Mouse (Mus musculus) CH12.LX (cell line): Measurements from ENCODE around the gene Nat8f6. TPM values are rescaled to one million over a fixed set of nuclear protein-coding genes. Genes with fewer than 3 reads are reported as not detected.

Source experiments
- DNase-seq: peaks from one replicate; pipeline ENCODE4 v3.0.0-alpha.2; 2013; ENCODE audit errors: extremely low read depth
- H3K27ac ChIP-seq: 2 replicates; pipeline ENCODE4 v1.5.1; 2012; ENCODE audit warnings: low read depth, mild to moderate bottlenecking, control low read depth, moderate library complexity; ENCODE audit not compliant: insufficient read depth
- H3K27me3 ChIP-seq: replicated peaks from 2 replicates; pipeline ENCODE3; 2012; ENCODE audit warnings: inconsistent platforms
- H3K36me3 ChIP-seq, 2 experiments: replicated peaks in 1 of 2; 2 replicates each; pipeline versions ENCODE3 to v1.6.1; 2012; ENCODE audit warnings: inconsistent platforms in 1 of 2, low read length in 1 of 2, mild to moderate bottlenecking in 1 of 2, mixed read lengths in 1 of 2, moderate library complexity in 1 of 2; ENCODE audit not compliant: control insufficient read depth in 1 of 2, insufficient read depth in 1 of 2
- H3K4me1 ChIP-seq, 2 experiments: 2 replicates each; pipeline ENCODE4 v1.6.1; 2012; ENCODE audit warnings: inconsistent platforms in 1 of 2, moderate library complexity in 1 of 2; ENCODE audit not compliant: insufficient read depth in 2 of 2, control insufficient read depth in 1 of 2
- H3K4me2 ChIP-seq: 2 replicates; pipeline ENCODE4 v1.6.1; 2012; ENCODE audit warnings: low read depth, mild to moderate bottlenecking, control low read depth; ENCODE audit not compliant: poor library complexity, insufficient read depth, severe bottlenecking
- H3K4me3 ChIP-seq, 3 experiments: fragments of 150-350 bp in 1 of 3; sonication (generic) in 1 of 3; replicated peaks in 1 of 3; 2 replicates each; pipeline versions ENCODE3 to v1.5.1; 2011 to 2012; ENCODE audit warnings: low read depth in 2 of 3, low read length in 2 of 3, mild to moderate bottlenecking in 2 of 3, moderate library complexity in 2 of 3, control low read depth in 1 of 3, improper control_type of control experiment in 1 of 3, inconsistent platforms in 1 of 3, mixed read lengths in 1 of 3; ENCODE audit not compliant: poor library complexity in 1 of 3
- H3K79me2 ChIP-seq: replicated peaks from 2 replicates; pipeline ENCODE4 v1.6.1; 2012; ENCODE audit warnings: mild to moderate bottlenecking, moderate library complexity; ENCODE audit not compliant: control insufficient read depth, poor library complexity, insufficient read depth, severe bottlenecking; ENCODE audit errors: extremely low read depth
- H3K9ac ChIP-seq: 2 replicates; pipeline ENCODE4 v1.6.1; 2012; ENCODE audit warnings: low read depth, mild to moderate bottlenecking, control low read depth, moderate library complexity; ENCODE audit not compliant: insufficient read depth
- H3K9me3 ChIP-seq: replicated peaks from 2 replicates; pipeline ENCODE3; 2012; ENCODE audit warnings: low read length, inconsistent platforms, mixed read lengths
- BHLHE40 ChIP-seq: IDR thresholded peaks from 2 replicates; pipeline ENCODE4 v1.6.1; 2011; ENCODE audit warnings: mild to moderate bottlenecking, low read depth, low read length, improper control_type of control experiment
- CHD1 ChIP-seq: IDR thresholded peaks from 2 replicates; pipeline ENCODE4 v1.6.1; 2012; ENCODE audit warnings: low read depth, low read length, improper control_type of control experiment, inconsistent platforms
- CTCF ChIP-seq, 2 experiments: IDR thresholded peaks in 1 of 2; conservative IDR thresholded peaks in 1 of 2; 2 replicates each; pipeline ENCODE4 v1.5.1; 2011 to 2012; ENCODE audit warnings: low read depth in 2 of 2, low read length in 2 of 2, improper control_type of control experiment in 1 of 2, inconsistent platforms in 1 of 2, mild to moderate bottlenecking in 1 of 2, moderate library complexity in 1 of 2
- E2F4 ChIP-seq: IDR thresholded peaks from 2 replicates; pipeline ENCODE4 v1.6.1; 2011; ENCODE audit warnings: low read depth, low read length, improper control_type of control experiment; ENCODE audit not compliant: insufficient replicate concordance
- ELF1 ChIP-seq: IDR thresholded peaks from 2 replicates; pipeline ENCODE4 v1.6.1; 2014; ENCODE audit warnings: low read depth, mild to moderate bottlenecking, inconsistent platforms, low read length, improper control_type of control experiment
- EP300 ChIP-seq: IDR thresholded peaks from 2 replicates; pipeline ENCODE4 v1.6.1; 2011; ENCODE audit warnings: low read length, improper control_type of control experiment
- ETS1 ChIP-seq: conservative IDR thresholded peaks from 2 replicates; pipeline ENCODE4 v1.6.1; 2012; ENCODE audit warnings: low read depth, mild to moderate bottlenecking, inconsistent platforms, low read length, improper control_type of control experiment, moderate library complexity
- JUN ChIP-seq: IDR thresholded peaks from 2 replicates; pipeline ENCODE4 v1.6.1; 2011; ENCODE audit warnings: low read depth, mild to moderate bottlenecking, low read length, improper control_type of control experiment, moderate library complexity; ENCODE audit not compliant: insufficient read depth
- JUND ChIP-seq: conservative IDR thresholded peaks from 2 replicates; pipeline ENCODE4 v1.6.1; 2011; ENCODE audit warnings: low read depth, low read length, improper control_type of control experiment
- MAFK ChIP-seq: IDR thresholded peaks from 2 replicates; pipeline ENCODE4 v1.6.1; 2011; ENCODE audit warnings: low read length, improper control_type of control experiment; ENCODE audit not compliant: insufficient replicate concordance
- MAX ChIP-seq: IDR thresholded peaks from 2 replicates; pipeline ENCODE4 v1.6.1; 2011; ENCODE audit warnings: low read length, improper control_type of control experiment
- MAZ ChIP-seq: IDR thresholded peaks from 2 replicates; pipeline ENCODE4 v1.6.1; 2012; ENCODE audit warnings: low read depth, mild to moderate bottlenecking, inconsistent platforms, low read length, improper control_type of control experiment, moderate library complexity
- MEF2A ChIP-seq: IDR thresholded peaks from 2 replicates; pipeline ENCODE4 v1.6.1; 2014; ENCODE audit warnings: low read depth, mild to moderate bottlenecking, inconsistent platforms, low read length, improper control_type of control experiment, borderline replicate concordance
- MXI1 ChIP-seq: IDR thresholded peaks from 2 replicates; pipeline ENCODE4 v1.6.1; 2011; ENCODE audit warnings: mild to moderate bottlenecking, low read depth, low read length, improper control_type of control experiment
- NRF1 ChIP-seq: IDR thresholded peaks from 2 replicates; pipeline ENCODE4 v1.6.1; 2014; ENCODE audit warnings: low read depth, mild to moderate bottlenecking, inconsistent platforms, low read length, improper control_type of control experiment, moderate library complexity
- PAX5 ChIP-seq: IDR thresholded peaks from 2 replicates; pipeline ENCODE4 v1.6.1; 2012; ENCODE audit warnings: low read length, inconsistent platforms, mixed read lengths
- POLR2A ChIP-seq: IDR thresholded peaks from 2 replicates; pipeline ENCODE4 v1.6.1; 2011; ENCODE audit warnings: low read depth, mild to moderate bottlenecking, improper control_type of control experiment, low read length
- POLR2AphosphoS2 ChIP-seq: IDR thresholded peaks from 2 replicates; pipeline ENCODE4 v1.6.1; 2011; ENCODE audit warnings: low read depth, low read length, improper control_type of control experiment
- SIN3A ChIP-seq: IDR thresholded peaks from 2 replicates; pipeline ENCODE4 v1.6.1; 2012; ENCODE audit warnings: low read length, improper control_type of control experiment, inconsistent platforms
- SMC3 ChIP-seq: IDR thresholded peaks from 2 replicates; pipeline ENCODE4 v1.6.1; 2011; ENCODE audit warnings: low read depth, low read length, improper control_type of control experiment
- TBP ChIP-seq: conservative IDR thresholded peaks from 2 replicates; pipeline ENCODE4 v1.6.1; 2011; ENCODE audit warnings: low read depth, low read length, improper control_type of control experiment
- UBTF ChIP-seq: IDR thresholded peaks from 2 replicates; pipeline ENCODE4 v1.6.1; 2012; ENCODE audit warnings: low read depth, mild to moderate bottlenecking, inconsistent platforms, low read length, improper control_type of control experiment, moderate library complexity
- ZNF384 ChIP-seq: IDR thresholded peaks from 2 replicates; pipeline ENCODE4 v1.6.1; 2012; ENCODE audit warnings: low read depth, low read length, improper control_type of control experiment, inconsistent platforms
- dilution Hi-C: fragments of 300-500 bp; cut with MboI; formaldehyde crosslinking; loops from 2 replicates; pipeline ENCODE4 v1.14.3; 2020; ENCODE audit warnings: low sequenced_read_pairs; ENCODE audit not compliant: extremely low pct_unique_long_range_greater_than_20kb, extremely low pct_ligation_motif_present
- in situ Hi-C: fragments of 300-500 bp; cut with MboI; formaldehyde crosslinking; loops from 3 replicates; pipeline ENCODE4 v1.14.3; 2019; ENCODE audit warnings: low sequenced_read_pairs, low pct_ligation_motif_present, low pct_unique_long_range_greater_than_20kb, mixed read lengths
- polyA plus RNA-seq: library from polyadenylated mRNA; unstranded; fragments of >175 nt; gene quantifications from 2 replicates; pipeline ENCODE4 v1.2.1, GENCODE M21; 2012; ENCODE audit warnings: low read depth; ENCODE audit not compliant: insufficient read length
- total RNA-seq, 2 experiments: library from RNA; depleted of rRNA; stranded (reverse); fragments of 300-350 nt in 1 of 2; fragments of >200 nt in 1 of 2; gene quantifications; 2 replicates each; pipeline ENCODE4 v1.2.3; 2012 to 2014

Gene Nat8f6
- total and polyA plus RNA-seq, 3 experiments, result not detected

DNA sequence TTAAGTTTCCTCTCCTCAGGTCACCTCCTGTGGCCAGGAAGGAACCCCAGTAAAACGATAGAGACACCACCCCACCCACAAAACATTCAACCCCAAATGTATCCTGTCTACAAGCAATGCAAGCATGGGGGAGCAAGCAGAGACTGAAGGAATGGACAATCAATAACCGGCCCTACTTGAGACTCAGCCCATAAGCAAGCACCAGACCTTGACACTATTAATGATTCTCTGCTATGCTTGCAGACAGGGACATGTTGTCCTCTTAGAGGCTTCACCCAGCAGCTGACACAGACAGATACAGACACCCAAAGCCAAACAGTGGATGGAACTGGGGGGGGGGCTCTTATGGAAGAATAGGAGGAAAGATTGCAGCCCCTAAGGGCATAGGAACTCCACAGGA lies 5.1 kb upstream of the Nat8f6 start:
- H3K27ac ChIP-seq, result no peak overlapping the region
- peaks cover 0 to 5% of the 10 kb centered on the region in 2 experiments; a peak in 2 of 4 replicates for H3K4me1 ChIP-seq
- H3K4me3 ChIP-seq, result no peak overlapping the region
- peaks cover 9% of the 10 kb centered on the region for H3K9me3 ChIP-seq
- no peaks in the 10 kb centered on the region for H3K79me2 ChIP-seq
- H3K4me2 ChIP-seq, result no peak overlapping the region
- TF ChIP-seq NRF1 (no peak), MXI1 (no peak), TBP (no peak), SIN3A (no peak), ELF1 (no peak), E2F4 (no peak), JUN (no peak), UBTF (no peak), CTCF (conservative IDR thresholded peaks at IDR 0.05 in 1 of 2, IDR thresholded peaks at IDR 0.05 in 1 of 2; ENCODE audit: low read depth in 2 of 2, low read length in 2 of 2) (no peak), SMC3 (no peak), MEF2A (no peak), POLR2A (no peak), MAZ (no peak), CHD1 (no peak), ETS1 (no peak), POLR2AphosphoS2 (no peak), MAFK (no peak), EP300 (no peak), PAX5 (no peak), MAX (no peak)
- TF ChIP-seq, all 38 proteins: peak for 0
- dilution Hi-C loops (no loop called here), in situ Hi-C loops (no loop called here)
- DNase-seq, result no peak
- Histone ChIP-seq H3K36me3 (no peaks in the 10 kb centered on the region), H3K9ac (no peak overlapping the region), H3K27me3 (peaks cover 75% of the 10 kb centered on the region)

DNA sequence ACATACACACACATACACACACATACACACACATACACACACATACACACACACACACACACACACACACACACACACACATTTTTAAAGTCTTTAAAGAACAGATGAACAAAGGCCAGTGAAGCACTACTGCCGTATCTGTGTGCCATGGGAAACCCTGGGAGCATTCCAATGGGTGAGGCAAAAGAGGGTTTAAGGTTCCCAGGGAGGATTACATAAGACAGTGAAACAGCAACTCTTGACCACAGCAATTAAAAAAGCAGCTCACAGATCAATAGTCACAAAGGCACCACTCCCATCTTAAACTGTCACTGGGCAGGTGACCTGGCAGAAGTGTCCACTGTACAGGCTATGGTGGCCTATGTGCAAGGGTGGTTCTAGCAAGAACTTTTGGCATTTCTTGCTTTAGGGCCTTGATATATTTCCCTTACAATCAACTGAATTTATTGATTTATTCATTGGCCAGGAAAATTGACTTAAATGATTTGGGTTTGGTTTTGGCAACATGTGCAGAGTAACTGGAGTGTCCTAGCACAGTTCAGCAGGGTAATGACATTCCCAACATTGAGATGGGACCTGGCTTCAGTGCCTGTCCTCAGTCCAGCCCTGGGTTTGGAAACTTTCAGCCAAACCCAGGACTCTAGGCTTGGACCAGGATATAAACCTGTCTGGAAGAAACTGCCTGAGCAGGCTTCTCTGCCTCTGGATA lies 2.8 kb upstream of the Nat8f6 start:
- Histone ChIP-seq H3K79me2 (no peaks in the 10 kb centered on the region), H3K27me3 (peaks cover 64% of the 10 kb centered on the region), H3K36me3 (no peaks in the 10 kb centered on the region), H3K9ac (no peak overlapping the region), H3K4me1 (no peaks in the 10 kb centered on the region), H3K4me3 (no peak overlapping the region), H3K27ac (no peak overlapping the region), H3K9me3 (peaks cover 9% of the 10 kb centered on the region), H3K4me2 (no peak overlapping the region)
- in situ Hi-C loops, result no loop called here
- no peak for DNase-seq
- no peak for TF ChIP-seq BHLHE40
- no peak for TF ChIP-seq ZNF384
- no peak for TF ChIP-seq MAZ
- TF ChIP-seq JUND, result no peak
- TF ChIP-seq MXI1, result no peak
- TF ChIP-seq ETS1, result no peak
- dilution Hi-C loops, result no loop called here
